Mouse (Mus musculus) olfactory bulb, adult 2 months (tissue): ENCODE results near the gene Sh2d2a. TPM values are rescaled to one million over a fixed set of nuclear protein-coding genes. Genes with fewer than 3 reads are reported as not detected.
A peak's percentile ranks its signal among the peaks of the same experiment; 100 is the strongest.
"Not testable (repeated sequence)": the region's sequence is repeated elsewhere in the genome, so short reads cannot be mapped to it uniquely, and the experiment has no call there.

Experiments
- H3K27ac ChIP-seq: fragments of 200-500 bp; 2 replicates; pipeline ENCODE4 v1.5.1; 2012; ENCODE audit warnings: low read depth, low read length; ENCODE audit not compliant: insufficient read depth
- H3K4me1 ChIP-seq: fragments of 200-500 bp; 2 replicates; pipeline ENCODE4 v1.6.1; 2012; ENCODE audit warnings: low read length; ENCODE audit not compliant: control insufficient read depth, insufficient read depth
- H3K4me3 ChIP-seq: fragments of 200-500 bp; 2 replicates; pipeline ENCODE4 v1.5.1; 2012; ENCODE audit warnings: mild to moderate bottlenecking, low read depth, low read length, moderate library complexity; ENCODE audit not compliant: insufficient read depth
- CTCF ChIP-seq: fragments of 200-500 bp; IDR thresholded peaks from 2 replicates; pipeline ENCODE4 v1.5.1; 2012; ENCODE audit warnings: low read depth, mild to moderate bottlenecking, low read length, moderate library complexity; ENCODE audit not compliant: insufficient read depth
- POLR2A ChIP-seq: fragments of 200-500 bp; IDR thresholded peaks from 2 replicates; pipeline ENCODE4 v1.6.1; 2012; ENCODE audit warnings: mild to moderate bottlenecking, low read depth, low read length, moderate library complexity; ENCODE audit not compliant: insufficient read depth
- WGBS: fragments of 180-500 bp; shearing (Covaris S2); methylation state at CpG from one replicate; pipeline ENCODE4 v1.1.7; 2018; 5-methylcytosine and 5-hydroxymethylcytosine counted together
- polyA plus RNA-seq: library from polyadenylated mRNA; stranded (reverse); fragments of >200 nt; gene quantifications from 2 replicates; pipeline ENCODE4 v1.2.4, GENCODE M21; 2012; ENCODE audit warnings: low replicate concordance; ENCODE audit not compliant: missing spikeins, insufficient read depth, insufficient read length

Gene Sh2d2a
- polyA plus RNA-seq, 1 experiment = not detected

GRCm38 (mm10) chr3:87884708-87885251, 38.2 kb downstream of the Sh2d2a start:
- WGBS = 1% methylated on average over 28 of the region's 28 CpGs
- H3K4me3 ChIP-seq = peak overlapping the region; percentile 88
- H3K27ac ChIP-seq = peak overlapping the region; percentile 70; the same call in 1 of the 2 replicates
- H3K4me1 ChIP-seq = no peaks in the 10 kb centered on the region; the same call in 1 of the 2 replicates
- TF ChIP-seq CTCF (no peak), POLR2A (no peak)

- Histone ChIP-seq H3K27ac (peak within 1 kb of the TSS; percentile 70), H3K4me3 (peak within 1 kb of the TSS; percentile 88), H3K4me1 (no peaks in the 10 kb centered on the region; the same call in 1 of the 2 replicates)
- WGBS = under 1% methylated on average over 33 of the region's 33 CpGs
- TF ChIP-seq POLR2A = 0 out of 2 replicates have a peak, but pooled peaks have one; percentile 24
- TF ChIP-seq CTCF = no peak
Observed at GRCm38 (mm10) chr3:87885281-87886003, 38.9 kb downstream of the Sh2d2a start, which contains the start of gene Prcc. TSS of gene Prcc (minus strand) at chr3:87885608.

GRCm38 (mm10) chr3:87886004-87886365, 39.4 kb downstream of the Sh2d2a start:
- no peak for TF ChIP-seq POLR2A
- no peak for TF ChIP-seq CTCF
- no peaks in the 10 kb centered on the region; the same call in 1 of the 2 replicates for H3K4me1 ChIP-seq
- peak overlapping the region; percentile 25; the same call in 1 of the 2 replicates for H3K27ac ChIP-seq
- WGBS = 9% methylated on average over 10 of the region's 10 CpGs
- peak overlapping the region; percentile 49 for H3K4me3 ChIP-seq

- Histone ChIP-seq H3K4me1 (no peaks in the 10 kb centered on the region; the same call in 1 of the 2 replicates), H3K4me3 (no peak overlapping the region), H3K27ac (no peak overlapping the region)
- WGBS = 80% methylated on average over 6 of the region's 6 CpGs
- no peak for TF ChIP-seq CTCF
- no peak for TF ChIP-seq POLR2A
Observed at GRCm38 (mm10) chr3:87886416-87886815, 39.9 kb downstream of the Sh2d2a start.

- not testable (repeated sequence) for H3K4me1 ChIP-seq, H3K4me3 ChIP-seq, H3K27ac ChIP-seq
- 76% methylated on average over 4 of the region's 4 CpGs for WGBS
Observed at GRCm38 (mm10) chr3:87887400-87887799, 40.8 kb downstream of the Sh2d2a start.

GRCm38 (mm10) chr3:87891481-87891880, 44.9 kb downstream of the Sh2d2a start:
- 52% methylated on average over 3 of the region's 3 CpGs for WGBS
- H3K27ac ChIP-seq = no peak overlapping the region
- no peak for TF ChIP-seq CTCF
- TF ChIP-seq POLR2A = no peak
- H3K4me1 ChIP-seq = no peaks in the 10 kb centered on the region
- no peak overlapping the region for H3K4me3 ChIP-seq

GRCm38 (mm10) chr3:87893367-87893905, 46.9 kb downstream of the Sh2d2a start:
- H3K27ac ChIP-seq = no peak overlapping the region
- 75% methylated on average over 3 of the region's 3 CpGs for WGBS
- TF ChIP-seq CTCF (no peak), POLR2A (no peak)
- no peak overlapping the region for H3K4me3 ChIP-seq
- H3K4me1 ChIP-seq = no peaks in the 10 kb centered on the region

- WGBS = 70% methylated on average over 3 of the region's 3 CpGs
- no peak overlapping the region for H3K4me3 ChIP-seq
- H3K27ac ChIP-seq = no peak overlapping the region
- no peaks in the 10 kb centered on the region for H3K4me1 ChIP-seq
- TF ChIP-seq POLR2A (no peak), CTCF (no peak)
Observed at GRCm38 (mm10) chr3:87899266-87899665, 52.7 kb downstream of the Sh2d2a start.

- 69% methylated on average over 3 of the region's 3 CpGs for WGBS
Observed at GRCm38 (mm10) chr3:87899776-87900175, 53.2 kb downstream of the Sh2d2a start.

More at GRCm38 (mm10) chr3:87899776-87900175, 53.2 kb downstream of the Sh2d2a start:
- Histone ChIP-seq H3K27ac (no peak overlapping the region), H3K4me1 (no peaks in the 10 kb centered on the region), H3K4me3 (no peak overlapping the region)
- TF ChIP-seq CTCF = no peak
- TF ChIP-seq POLR2A = no peak
